Mouse (Mus musculus): ENCODE results near the gene Ppp1r11.

DNA sequence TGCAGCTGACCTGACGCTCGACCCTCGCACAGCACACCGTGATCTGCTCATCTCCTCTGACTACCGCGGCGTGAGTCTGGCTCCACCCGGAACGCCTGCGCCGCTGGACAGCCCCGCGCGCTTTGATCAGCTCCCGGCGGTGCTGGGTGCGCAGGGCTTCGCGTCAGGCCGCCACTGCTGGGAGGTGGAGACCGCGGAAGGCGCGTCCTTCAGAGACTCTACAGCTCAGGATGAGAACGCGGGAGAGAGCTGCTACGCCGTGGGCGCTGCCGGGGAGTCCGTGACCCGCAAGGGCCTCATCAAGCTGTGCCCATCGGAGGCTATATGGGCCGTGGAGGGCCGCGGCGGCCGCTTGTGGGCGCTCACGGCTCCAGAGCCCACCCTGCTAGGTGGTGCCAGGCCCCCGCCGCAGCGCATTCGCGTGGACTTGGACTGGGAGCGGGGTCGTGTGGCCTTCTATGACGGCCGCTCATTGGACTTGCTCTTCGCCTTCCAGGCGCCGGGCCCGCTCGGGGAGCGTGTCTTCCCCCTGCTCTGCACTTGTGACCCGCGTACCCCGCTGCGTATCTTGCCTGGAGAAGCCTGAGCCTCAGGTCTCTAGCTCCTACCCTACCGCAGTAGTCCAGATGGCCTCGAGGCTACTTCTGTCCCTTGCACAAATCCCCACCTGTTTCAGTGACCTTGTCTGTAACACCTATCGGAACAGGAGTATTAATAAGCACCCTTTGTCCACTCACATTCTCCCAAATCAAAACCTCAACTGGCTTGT is 4.3 kb downstream of the Ppp1r11 start:
- TF ChIP-seq POLR2A (IDR thresholded peaks at IDR 0.05; ENCODE audit: low read depth, low read length) = peak; percentile 13
- no peak for TF ChIP-seq CTCF (conservative IDR thresholded peaks at IDR 0.05; ENCODE audit: insufficient read depth, insufficient read length, low read depth, low read length)
